Mouse (Mus musculus) hindbrain, embryonic 10.5 days (tissue): Measurements from ENCODE around the gene Gnpat. TPM values are rescaled to one million over a fixed set of nuclear protein-coding genes. Genes with fewer than 3 reads are reported as not detected.
A peak's percentile ranks its signal among the peaks of the same experiment; 100 is the strongest.

Experiments
- DNase-seq: peaks from one replicate; pipeline ENCODE4 v3.0.0-alpha.2; 2017; ENCODE audit warnings: low spot score
- H3K27ac ChIP-seq: fragments of 300-500 bp; sonication (generic); 2 replicates; pipeline ENCODE4 v1.5.1; 2016; ENCODE audit warnings: mild to moderate bottlenecking, moderate library complexity
- H3K27me3 ChIP-seq: fragments of 300-500 bp; sonication (generic); 2 replicates; pipeline ENCODE4 v1.6.1; 2016; ENCODE audit warnings: mild to moderate bottlenecking; ENCODE audit not compliant: poor library complexity, insufficient read depth, severe bottlenecking
- H3K36me3 ChIP-seq: fragments of 300-500 bp; sonication (generic); 2 replicates; pipeline ENCODE4 v1.6.1; 2016; ENCODE audit warnings: mild to moderate bottlenecking, moderate library complexity
- H3K4me1 ChIP-seq: fragments of 300-500 bp; sonication (generic); replicated peaks from 2 replicates; pipeline ENCODE4 v1.6.1; 2016; ENCODE audit warnings: mild to moderate bottlenecking
- H3K4me3 ChIP-seq: fragments of 300-500 bp; sonication (generic); 2 replicates; pipeline ENCODE4 v1.5.1; 2016; ENCODE audit warnings: mild to moderate bottlenecking, moderate library complexity
- H3K9me3 ChIP-seq: fragments of 300-500 bp; sonication (generic); 2 replicates; pipeline ENCODE4 v1.6.1; 2016; ENCODE audit warnings: mild to moderate bottlenecking, moderate library complexity
- WGBS: fragments of 180-500 bp; shearing (Covaris S2); methylation state at CpG from one replicate; pipeline ENCODE4 v1.1.7; 2016; 5-methylcytosine and 5-hydroxymethylcytosine counted together
- polyA plus RNA-seq: library from polyadenylated mRNA; unstranded; fragments of >200 nt; fragmentation: Nextera tagmentation; extraction: Ambion mirVana; gene quantifications from 2 replicates; pipeline ENCODE4 v1.2.1, GENCODE M21; 2016

Gnpat gene
- polyA plus RNA-seq, 1 experiment from 2014 or later: 143 TPM

GRCm38 (mm10) chr8:124853511-124853910 lies 9.3 kb upstream of the Gnpat start:
- Histone ChIP-seq H3K36me3 (peaks cover 63% of the 10 kb centered on the region), H3K4me1 (no peaks in the 10 kb centered on the region), H3K27ac (no peak overlapping the region), H3K4me3 (no peak overlapping the region), H3K9me3 (peaks cover 33% of the 10 kb centered on the region), H3K27me3 (no peaks in the 10 kb centered on the region)
- DNase-seq: no peak
- 100% methylated on average over 1 of the region's 1 CpGs for WGBS

GRCm38 (mm10) chr8:124859466-124859865 lies 3.4 kb upstream of the Gnpat start:
- H3K9me3 ChIP-seq: peaks cover 15% of the 10 kb centered on the region; the same call in 1 of the 2 replicates
- H3K36me3 ChIP-seq: peaks cover 69% of the 10 kb centered on the region

GRCm38 (mm10) chr8:124860188-124860587 lies 2.6 kb upstream of the Gnpat start:
- Histone ChIP-seq H3K27me3 (no peaks in the 10 kb centered on the region), H3K27ac (no peak overlapping the region), H3K9me3 (peaks cover 10% of the 10 kb centered on the region; the same call in 1 of the 2 replicates), H3K4me1 (peaks cover 20% of the 10 kb centered on the region), H3K36me3 (peaks cover 62% of the 10 kb centered on the region), H3K4me3 (no peak overlapping the region)
- no peak for DNase-seq
- WGBS: 94% methylated on average over 3 of the region's 3 CpGs

More at GRCm38 (mm10) chr8:124859466-124859865, 3.4 kb upstream of the Gnpat start:
- H3K27ac ChIP-seq: no peak overlapping the region
- H3K4me1 ChIP-seq: peaks cover 19% of the 10 kb centered on the region
- no peaks in the 10 kb centered on the region for H3K27me3 ChIP-seq
- DNase-seq: no peak
- no peak overlapping the region for H3K4me3 ChIP-seq

GRCm38 (mm10) chr8:124863163-124863677 lies 387 bp downstream of the Gnpat start:
- peak overlapping the region; percentile 99 for H3K27ac ChIP-seq
- no peaks in the 10 kb centered on the region for H3K27me3 ChIP-seq
- under 1% methylated on average over 33 of the region's 33 CpGs for WGBS
- H3K4me1 ChIP-seq: peaks cover 26% of the 10 kb centered on the region
- no peaks in the 10 kb centered on the region for H3K9me3 ChIP-seq
- H3K4me3 ChIP-seq: peak overlapping the region; percentile 87
- no peak for DNase-seq
- peaks cover 53% of the 10 kb centered on the region for H3K36me3 ChIP-seq

GRCm38 (mm10) chr8:124863729-124864128 lies 896 bp downstream of the Gnpat start:
- Histone ChIP-seq H3K27ac (peak overlapping the region; percentile 99), H3K27me3 (no peaks in the 10 kb centered on the region), H3K36me3 (peaks cover 52% of the 10 kb centered on the region), H3K9me3 (no peaks in the 10 kb centered on the region), H3K4me1 (peaks cover 26% of the 10 kb centered on the region), H3K4me3 (peak overlapping the region; percentile 87)
- 21% methylated on average over 8 of the region's 8 CpGs for WGBS
- peak; percentile 6 for DNase-seq

GRCm38 (mm10) chr8:124866669-124867068 lies 3.8 kb downstream of the Gnpat start:
- Histone ChIP-seq H3K4me1 (peaks cover 25% of the 10 kb centered on the region), H3K9me3 (no peaks in the 10 kb centered on the region), H3K36me3 (peaks cover 43% of the 10 kb centered on the region), H3K27me3 (no peaks in the 10 kb centered on the region), H3K27ac (no peak overlapping the region), H3K4me3 (no peak overlapping the region)
- WGBS: 88% methylated on average over 3 of the region's 3 CpGs
- DNase-seq: no peak

- Histone ChIP-seq H3K4me1 (peaks cover 20% of the 10 kb centered on the region), H3K4me3 (no peak overlapping the region), H3K27me3 (no peaks in the 10 kb centered on the region), H3K9me3 (no peaks in the 10 kb centered on the region), H3K36me3 (peaks cover 47% of the 10 kb centered on the region), H3K27ac (no peak overlapping the region)
- 81% methylated on average over 2 of the region's 2 CpGs for WGBS
- no peak for DNase-seq
Measured at GRCm38 (mm10) chr8:124867126-124867525, 4.3 kb downstream of the Gnpat start.

- no peak overlapping the region for H3K27ac ChIP-seq
- no peak for DNase-seq
- no peaks in the 10 kb centered on the region for H3K27me3 ChIP-seq
- peaks cover 7% of the 10 kb centered on the region; the same call in 1 of the 2 replicates for H3K4me1 ChIP-seq
- H3K36me3 ChIP-seq: peaks cover 73% of the 10 kb centered on the region
- WGBS: 90% methylated on average over 6 of the region's 6 CpGs
- no peaks in the 10 kb centered on the region for H3K9me3 ChIP-seq
- no peak overlapping the region for H3K4me3 ChIP-seq
Measured at GRCm38 (mm10) chr8:124869708-124870107, 6.9 kb downstream of the Gnpat start.

- peaks cover 7% of the 10 kb centered on the region; the same call in 1 of the 2 replicates for H3K4me1 ChIP-seq
- H3K27me3 ChIP-seq: no peaks in the 10 kb centered on the region
- no peak overlapping the region for H3K4me3 ChIP-seq
- no peak for DNase-seq
- H3K9me3 ChIP-seq: no peaks in the 10 kb centered on the region
- peaks cover 79% of the 10 kb centered on the region for H3K36me3 ChIP-seq
- no peak overlapping the region for H3K27ac ChIP-seq
- WGBS: 91% methylated on average over 7 of the region's 7 CpGs
Measured at GRCm38 (mm10) chr8:124871474-124871873, 8.6 kb downstream of the Gnpat start.

GRCm38 (mm10) chr8:124872081-124872480 lies 9.2 kb downstream of the Gnpat start:
- Histone ChIP-seq H3K4me1 (peaks cover 6% of the 10 kb centered on the region; the same call in 1 of the 2 replicates), H3K36me3 (peaks cover 80% of the 10 kb centered on the region), H3K27me3 (no peaks in the 10 kb centered on the region), H3K27ac (no peak overlapping the region), H3K9me3 (no peaks in the 10 kb centered on the region), H3K4me3 (no peak overlapping the region)
- DNase-seq: no peak
- 94% methylated on average over 7 of the region's 7 CpGs for WGBS

GRCm38 (mm10) chr8:124872690-124873089 lies 9.9 kb downstream of the Gnpat start:
- Histone ChIP-seq H3K4me1 (no peaks in the 10 kb centered on the region; the same call in 1 of the 2 replicates), H3K27ac (no peak overlapping the region), H3K27me3 (no peaks in the 10 kb centered on the region), H3K4me3 (no peak overlapping the region), H3K9me3 (no peaks in the 10 kb centered on the region), H3K36me3 (peaks cover 81% of the 10 kb centered on the region)
- WGBS: 95% methylated on average over 5 of the region's 5 CpGs
- DNase-seq: no peak

- Histone ChIP-seq H3K27ac (no peak overlapping the region), H3K27me3 (no peaks in the 10 kb centered on the region), H3K36me3 (peaks cover 100% of the 10 kb centered on the region), H3K4me1 (no peaks in the 10 kb centered on the region), H3K9me3 (no peaks in the 10 kb centered on the region), H3K4me3 (no peak overlapping the region)
- DNase-seq: no peak
- 92% methylated on average over 5 of the region's 5 CpGs for WGBS
Measured at GRCm38 (mm10) chr8:124878141-124878540, 15.3 kb downstream of the Gnpat start.

GRCm38 (mm10) chr8:124878946-124879526 lies 16.2 kb downstream of the Gnpat start:
- peaks cover 100% of the 10 kb centered on the region for H3K36me3 ChIP-seq
- H3K4me3 ChIP-seq: no peak overlapping the region
- H3K9me3 ChIP-seq: no peaks in the 10 kb centered on the region
- no peak overlapping the region for H3K27ac ChIP-seq
- 94% methylated on average over 10 of the region's 10 CpGs for WGBS
- H3K4me1 ChIP-seq: no peaks in the 10 kb centered on the region
- no peaks in the 10 kb centered on the region for H3K27me3 ChIP-seq
- DNase-seq: no peak
